Mouse (Mus musculus) cerebellum, adult 11 months (tissue): ENCODE data around the gene Cacng5.

Source experiments
- DNase-seq: peaks from one replicate; pipeline ENCODE4 v3.0.0; 2022

The Cacng5 gene

DNA sequence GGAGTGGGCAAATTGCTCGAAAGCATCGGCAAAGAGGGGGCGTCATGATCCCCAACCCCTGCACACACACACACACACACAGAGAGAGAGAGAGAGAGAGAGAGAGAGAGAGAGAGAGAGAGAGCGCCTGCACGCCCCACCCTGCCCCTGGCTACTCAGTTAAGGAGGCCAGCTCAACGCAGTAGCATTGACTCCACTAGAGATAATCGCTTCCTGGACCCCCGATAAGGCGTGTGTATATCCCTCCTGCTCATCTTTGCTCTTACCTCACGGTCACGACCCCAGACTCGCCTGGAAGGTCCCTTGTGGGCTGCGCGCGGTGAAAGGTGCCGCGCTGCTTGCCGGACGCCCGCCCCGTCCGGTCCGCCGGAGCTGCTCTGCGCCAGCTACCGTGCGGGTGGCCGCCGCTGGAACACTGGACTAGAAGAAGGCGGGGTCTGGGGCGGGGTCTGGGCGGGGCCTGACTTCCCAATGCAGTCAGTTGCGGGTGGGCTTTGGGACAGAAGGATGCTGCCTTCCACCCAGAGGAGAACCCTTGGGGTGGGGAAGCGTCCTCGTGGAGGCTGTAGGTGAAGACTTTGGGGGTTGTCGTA is at the start of gene Cacng5:
Gene Cacng5 (minus strand): TSS at position 422 of the 593 bp plus-strand sequence.
- no peak for DNase-seq

DNA sequence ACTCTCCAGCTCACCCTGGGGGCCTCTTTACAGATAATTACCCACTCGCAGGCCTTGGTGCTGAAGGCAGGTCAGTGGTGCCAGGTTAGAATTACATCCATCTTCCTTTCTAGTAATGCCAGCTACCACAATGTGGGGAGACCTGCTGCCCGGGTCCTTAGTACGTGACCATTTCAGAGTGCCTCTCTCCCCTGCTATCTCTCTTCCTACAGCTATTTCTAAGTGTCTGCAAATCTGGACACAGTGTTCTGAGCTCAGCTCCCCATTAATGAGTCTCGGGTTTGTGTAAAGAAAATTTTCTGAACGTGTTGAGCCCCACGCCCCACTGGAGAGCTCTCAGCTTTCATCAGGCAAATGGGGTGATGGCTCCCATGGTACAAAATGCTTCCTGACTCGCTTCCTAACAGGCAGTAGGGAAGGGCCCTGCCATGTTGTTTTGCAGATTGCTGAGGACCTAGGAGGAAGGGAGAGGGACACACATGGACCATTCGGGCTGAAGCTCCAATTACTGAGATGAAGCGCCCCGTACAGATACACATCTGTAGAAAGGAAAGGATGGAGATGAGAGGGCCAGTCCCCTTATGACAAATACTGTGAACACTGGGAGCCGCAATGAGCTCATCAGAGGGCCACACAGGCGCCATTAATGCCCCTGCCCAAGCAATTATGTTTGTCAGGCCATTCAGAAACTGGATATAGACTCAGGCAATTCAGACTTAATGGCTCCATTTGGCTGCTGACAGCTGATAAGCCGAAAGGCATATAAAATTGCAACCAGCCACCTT is 42.9 kb upstream of the Cacng5 start:
- no peak for DNase-seq

DNA sequence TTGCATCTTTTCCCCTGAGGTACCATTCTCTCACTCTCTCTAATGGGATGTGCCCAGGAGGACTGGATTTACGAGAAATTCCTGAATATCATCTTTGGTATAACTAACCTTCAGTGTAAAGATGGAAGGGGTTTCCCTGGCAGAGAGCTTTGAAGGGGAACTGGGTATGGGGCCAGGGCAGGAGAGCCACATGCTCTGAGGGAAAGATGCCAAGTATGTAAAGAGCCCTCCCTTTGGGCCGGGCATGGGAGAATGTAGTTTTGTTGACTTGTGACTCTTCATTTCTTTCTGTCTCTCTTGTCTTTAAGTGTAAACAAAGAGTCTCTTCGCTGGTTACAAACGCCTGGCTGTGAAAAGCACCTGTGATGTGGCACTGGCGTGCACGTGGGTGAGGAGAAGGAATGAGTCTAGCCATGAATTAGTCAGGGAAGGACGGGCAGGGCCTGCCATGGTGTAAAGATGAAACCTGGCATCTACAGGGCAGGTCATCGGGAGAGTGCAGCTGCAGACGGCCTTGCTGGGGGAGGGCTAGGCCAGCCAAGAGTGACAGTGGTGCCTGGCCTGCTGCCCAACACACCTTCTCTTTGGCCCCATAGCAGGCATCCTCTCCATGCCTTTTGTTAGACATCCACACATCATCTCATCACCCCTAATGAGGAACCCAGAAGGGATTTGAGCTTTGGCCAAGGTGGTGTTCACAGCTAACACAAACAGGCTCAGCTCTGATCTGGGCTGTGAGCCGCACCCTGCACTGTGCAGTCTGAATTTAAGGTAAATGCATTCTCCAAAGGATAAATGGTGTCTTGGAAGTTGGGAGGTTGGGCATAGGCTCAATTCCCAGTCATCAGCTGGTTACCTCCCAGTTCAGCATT is 40.6 kb upstream of the Cacng5 start:
- no peak for DNase-seq

DNA sequence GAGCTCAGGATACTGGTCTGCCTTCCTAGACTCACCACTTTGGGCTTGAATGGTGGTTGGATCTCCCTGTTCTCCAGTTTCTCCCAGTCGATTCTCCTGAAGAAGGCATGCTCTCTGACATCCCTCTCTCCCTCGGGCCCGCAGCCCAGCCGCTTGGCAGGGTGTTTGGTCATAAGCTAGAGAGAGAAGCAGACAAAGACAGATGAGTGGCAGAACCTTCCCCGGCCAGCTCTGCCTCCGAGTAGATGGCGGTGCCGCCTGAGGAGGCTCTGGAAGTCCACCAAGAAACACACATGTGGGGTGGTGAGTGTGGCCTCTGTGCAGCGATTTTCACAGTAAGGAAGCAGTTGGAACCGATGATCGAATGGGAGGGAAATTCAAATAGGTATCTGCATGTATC is 36.6 kb upstream of the Cacng5 start:
- DNase-seq: peak; percentile 4

DNA sequence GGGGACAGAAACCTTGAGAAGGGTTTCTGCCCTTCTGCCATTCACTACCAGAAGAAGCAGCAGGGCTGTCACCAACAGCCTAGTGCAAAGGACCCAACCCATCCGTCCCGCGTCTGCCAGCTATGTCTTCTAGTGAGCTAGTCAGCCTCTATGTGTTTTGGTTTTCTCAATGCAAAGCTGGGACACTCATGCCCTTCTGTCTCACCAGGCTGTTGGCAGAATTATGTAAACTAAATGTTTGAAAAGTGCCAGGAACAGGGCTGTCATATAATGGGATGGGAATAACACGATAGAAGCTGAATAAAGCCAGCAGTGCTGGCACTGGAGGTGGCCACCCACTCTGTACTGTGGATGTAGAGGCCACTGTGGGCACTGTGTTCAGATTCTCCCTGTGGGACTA is 35.8 kb upstream of the Cacng5 start:
- no peak for DNase-seq

DNA sequence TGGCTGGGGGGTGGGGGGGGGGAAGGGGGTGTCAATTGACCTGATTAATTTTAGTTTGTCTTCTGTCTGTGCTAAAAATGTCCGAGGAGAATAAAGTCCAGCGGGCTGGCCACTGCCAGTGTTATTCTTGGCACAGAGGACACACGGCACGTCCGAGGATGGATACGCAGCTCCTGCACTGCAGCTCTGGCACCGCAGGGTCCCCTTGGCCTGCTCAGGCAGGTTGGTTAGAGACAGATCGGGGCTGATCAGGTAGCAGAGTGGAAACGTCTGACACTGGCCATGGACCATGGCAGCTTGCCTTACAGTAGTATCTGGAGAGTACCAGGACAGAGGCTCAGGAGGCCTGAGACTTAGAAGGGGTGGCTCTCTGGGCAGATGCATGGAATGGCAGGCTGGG is 35.4 kb upstream of the Cacng5 start:
- no peak for DNase-seq

DNA sequence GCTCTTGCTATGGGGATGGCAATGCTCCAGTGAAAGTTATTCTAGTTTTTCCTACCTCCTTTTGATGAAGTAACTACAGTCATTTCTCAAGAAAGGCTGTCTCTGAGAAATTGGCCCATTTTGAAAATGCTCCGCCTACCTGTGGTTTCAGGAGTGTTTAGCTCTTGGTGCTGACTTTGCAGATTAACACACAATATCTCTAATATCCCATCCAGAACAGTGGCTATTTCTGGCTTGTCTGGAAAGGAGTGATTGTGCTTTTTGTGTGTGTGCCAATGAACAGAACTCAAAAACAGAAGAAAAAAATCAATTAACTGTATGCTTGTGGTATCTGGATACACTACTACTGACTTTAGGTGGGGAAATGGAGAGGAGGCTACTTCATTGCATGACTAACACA is 33.1 kb upstream of the Cacng5 start:
- no peak for DNase-seq

DNA sequence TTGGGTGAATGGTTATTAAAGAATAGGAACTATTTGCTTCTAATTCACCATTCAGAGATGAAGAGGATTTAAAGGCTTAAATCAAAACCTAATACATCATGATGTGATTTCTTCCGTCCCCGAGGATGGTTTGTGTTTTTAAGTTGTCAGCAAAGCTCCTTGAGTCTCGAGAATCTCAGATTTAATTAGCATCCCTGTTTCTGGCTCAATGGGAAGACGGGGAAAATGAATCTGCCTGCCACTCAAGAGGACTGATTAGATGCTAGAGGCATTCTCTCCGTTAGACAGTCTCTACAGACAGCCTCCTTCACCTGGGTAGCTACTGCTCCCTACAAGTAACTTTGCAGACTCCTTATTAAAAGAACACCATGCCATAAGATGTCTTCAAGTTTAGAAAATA is 32.0 kb upstream of the Cacng5 start:
- DNase-seq: no peak

DNA sequence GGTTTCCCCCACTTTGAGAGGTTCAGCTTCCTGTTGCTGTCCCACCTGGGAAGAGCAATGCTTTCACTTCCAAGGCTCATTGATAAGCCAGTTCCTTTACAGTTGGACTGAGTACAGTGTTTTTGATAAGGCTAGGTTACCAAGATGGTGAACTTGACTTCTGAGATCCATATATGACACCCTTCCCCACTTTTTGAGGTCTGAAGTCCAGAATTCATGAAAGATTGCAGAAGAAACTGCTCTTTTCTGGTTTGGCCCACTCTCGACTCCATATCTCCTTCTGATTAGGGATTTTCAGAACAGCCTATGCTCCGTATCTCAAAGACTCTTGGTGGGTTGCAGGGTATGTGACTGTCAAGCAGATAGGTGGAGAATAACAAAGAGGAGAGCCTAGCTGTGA is 22.1 kb upstream of the Cacng5 start:
- no peak for DNase-seq

DNA sequence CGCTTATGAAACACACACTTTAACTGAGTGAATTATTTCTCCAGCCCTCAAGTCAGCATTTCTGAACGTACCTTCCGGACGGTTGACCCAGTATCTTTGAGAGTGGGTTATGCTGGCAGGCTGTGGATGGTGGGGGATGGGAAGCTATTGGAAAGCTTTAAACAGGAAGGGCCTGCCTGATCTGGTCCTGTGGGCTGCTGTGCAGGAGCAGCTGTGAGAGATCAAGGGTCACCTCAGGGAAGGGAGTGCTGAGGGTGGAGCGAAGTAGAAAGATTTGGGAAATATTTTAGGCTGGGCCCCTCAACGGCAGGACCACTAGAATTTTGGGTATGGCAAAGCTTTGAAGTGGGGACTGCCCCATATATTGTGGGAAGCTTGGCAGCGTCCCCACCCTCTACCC is 16.9 kb upstream of the Cacng5 start:
- no peak for DNase-seq

DNA sequence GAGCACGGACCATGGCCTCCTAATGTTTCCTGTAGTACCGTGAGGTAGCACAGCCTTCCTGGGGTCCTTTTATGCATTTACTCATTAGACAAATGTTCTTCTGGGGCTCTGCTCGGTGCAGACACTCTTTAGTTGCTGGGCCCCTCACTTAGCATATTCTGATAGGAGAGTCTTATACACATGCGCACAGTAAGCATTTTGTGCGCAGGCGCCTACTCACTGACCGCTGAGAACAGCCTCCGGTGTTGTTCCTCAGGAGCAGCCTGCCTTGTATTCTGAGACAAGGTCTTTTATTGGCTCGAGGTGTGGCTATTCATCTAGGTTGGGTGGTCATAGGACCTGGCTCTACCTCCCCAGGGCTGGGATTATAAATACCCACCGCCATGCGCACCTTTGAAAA is 16.4 kb upstream of the Cacng5 start:
- DNase-seq: no peak

DNA sequence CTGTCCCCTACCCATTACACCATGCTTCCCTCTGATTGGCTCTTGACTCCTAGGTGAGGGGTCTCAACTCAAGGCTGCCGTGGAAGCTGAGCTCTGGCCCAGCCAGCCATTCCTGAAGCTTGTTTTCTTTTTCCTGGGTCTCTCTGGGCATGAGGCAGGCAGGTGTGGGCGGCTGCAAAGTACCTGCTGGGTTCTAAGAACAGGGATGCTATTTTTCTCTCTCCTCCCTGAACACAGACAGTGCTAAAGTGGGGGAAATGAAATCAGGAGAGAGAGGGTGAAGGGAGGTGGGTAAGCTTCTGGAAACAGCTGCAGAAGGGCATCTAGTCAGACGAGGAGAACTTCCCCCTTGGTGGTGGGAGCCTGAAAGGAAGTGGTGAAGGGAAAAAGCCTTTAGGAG is 14.9 kb upstream of the Cacng5 start:
- DNase-seq: no peak

DNA sequence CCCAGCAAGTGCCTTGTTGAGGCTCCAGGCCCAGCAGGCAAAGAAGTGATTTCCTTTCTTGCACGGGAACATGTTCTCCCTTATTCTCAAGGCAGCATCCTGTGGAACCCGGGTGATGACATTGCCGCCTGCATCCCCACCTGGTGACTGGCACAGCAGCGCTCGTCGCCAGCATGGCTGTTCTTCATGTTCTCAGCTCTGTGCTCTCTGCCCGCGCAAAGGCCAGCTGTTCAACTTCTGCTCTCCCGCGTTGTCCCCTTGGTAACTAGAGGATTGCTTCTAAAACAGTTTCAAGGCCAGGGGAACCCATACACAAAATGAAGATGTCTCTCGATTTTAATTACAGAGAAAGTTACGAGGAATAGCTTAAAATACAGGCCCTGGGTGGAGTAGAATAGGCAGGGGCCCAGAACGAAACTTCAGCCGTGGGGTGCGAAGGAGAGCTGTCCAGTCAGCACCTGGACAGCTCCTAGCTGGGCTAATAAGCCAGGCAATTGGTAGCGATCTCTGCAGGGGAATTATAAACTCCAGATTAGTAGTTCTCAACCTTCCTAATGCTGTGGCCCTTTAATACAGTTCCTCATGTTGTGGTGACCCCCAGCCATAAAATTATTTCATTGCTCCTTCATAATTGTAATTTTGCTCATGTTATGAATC is 5.1 kb upstream of the Cacng5 start:
- no peak for DNase-seq

DNA sequence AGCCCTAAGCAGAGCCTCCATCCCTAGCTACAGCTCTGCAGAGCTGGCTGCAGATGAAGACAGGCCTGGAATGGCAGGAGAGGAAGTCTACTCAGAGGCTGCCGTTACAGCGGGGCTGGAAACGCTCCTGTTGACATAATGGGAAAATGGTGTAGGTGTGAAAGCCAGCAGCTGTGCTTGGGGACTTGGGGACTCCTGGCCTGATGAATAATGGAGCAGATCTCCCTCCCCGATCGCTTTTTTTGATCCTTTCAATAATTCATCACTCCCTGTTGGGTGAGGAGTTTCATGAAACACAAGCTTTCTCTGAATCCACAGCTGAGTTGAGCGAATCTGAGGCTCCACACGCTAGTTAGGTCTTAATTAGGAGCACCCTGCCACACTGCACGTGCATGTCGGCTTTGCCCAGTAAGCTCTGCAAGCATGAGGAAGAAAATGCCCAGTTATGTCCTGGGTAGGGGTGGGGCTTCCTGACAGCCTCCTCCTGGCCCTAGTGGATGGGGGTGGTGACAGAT is 2.9 kb upstream of the Cacng5 start:
- DNase-seq: no peak

DNA sequence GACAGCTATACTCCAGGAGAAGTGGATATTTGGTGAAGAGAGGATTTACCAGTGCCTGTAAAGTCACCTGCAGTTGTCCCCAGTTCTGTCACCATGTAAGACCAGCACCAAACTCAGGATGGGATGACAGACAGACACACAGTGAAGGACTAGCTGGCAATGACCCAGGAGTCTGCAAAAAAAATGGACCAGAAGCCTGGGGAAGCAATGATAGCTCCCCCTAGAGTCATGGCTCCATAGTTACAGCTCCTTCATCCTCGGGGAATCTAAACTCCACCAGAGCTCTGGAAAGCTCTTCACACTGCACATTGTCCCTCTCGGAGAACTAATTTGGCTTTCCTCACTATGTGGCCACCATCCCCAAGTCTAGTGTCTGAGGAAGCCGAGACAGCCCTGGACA is 1.5 kb downstream of the Cacng5 start:
- no peak for DNase-seq

DNA sequence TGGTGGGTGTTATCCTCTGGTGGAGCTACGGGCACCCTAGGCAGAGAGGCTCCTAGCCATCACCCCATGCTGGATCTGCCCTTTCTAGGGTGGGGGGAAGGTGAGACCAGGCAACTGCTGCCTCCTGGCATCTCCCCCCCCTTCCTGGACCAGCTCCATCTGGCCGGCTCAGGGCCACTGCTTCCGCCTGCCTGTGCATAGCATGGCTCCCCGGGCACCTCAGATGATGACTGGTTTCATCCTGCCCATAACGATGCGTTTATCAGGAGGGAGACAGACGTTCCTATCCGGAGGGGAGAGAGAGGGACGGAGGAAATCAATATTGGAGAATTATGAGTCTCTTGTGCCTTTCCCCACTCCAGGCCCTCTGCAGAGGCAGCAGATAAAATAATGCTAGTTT is 9.5 kb downstream of the Cacng5 start:
- DNase-seq: no peak

DNA sequence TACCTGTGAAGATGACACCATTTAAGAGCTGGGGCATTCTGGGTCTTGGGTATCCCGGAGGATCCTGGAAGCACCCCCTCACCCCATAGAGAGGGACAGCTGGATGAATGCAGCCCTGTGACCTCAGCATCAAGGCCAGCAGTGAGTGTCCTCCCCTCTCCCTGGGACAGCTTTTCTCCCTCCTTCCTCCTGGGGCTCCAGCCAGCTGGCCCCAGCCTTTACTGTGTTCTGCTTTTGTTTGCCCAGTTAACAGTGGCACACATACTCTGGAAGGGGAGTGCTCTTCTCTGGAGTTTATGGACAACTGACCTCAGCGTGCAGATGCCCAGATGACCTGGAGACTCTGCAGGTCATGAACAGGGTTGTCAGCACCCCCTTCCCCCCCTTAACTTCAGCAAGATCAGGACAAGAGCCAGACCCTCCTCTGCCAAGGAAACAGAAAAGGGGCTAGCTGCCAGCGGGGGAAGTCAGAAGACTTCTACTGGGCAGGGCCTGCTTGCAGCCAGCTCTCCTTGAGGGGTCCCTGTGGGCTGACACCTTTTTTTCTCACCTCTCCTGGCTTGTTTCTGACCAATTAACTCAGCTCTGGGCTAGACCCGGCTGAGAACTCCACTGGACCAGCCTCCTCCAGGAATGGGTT is 10.8 kb downstream of the Cacng5 start:
- no peak for DNase-seq

DNA sequence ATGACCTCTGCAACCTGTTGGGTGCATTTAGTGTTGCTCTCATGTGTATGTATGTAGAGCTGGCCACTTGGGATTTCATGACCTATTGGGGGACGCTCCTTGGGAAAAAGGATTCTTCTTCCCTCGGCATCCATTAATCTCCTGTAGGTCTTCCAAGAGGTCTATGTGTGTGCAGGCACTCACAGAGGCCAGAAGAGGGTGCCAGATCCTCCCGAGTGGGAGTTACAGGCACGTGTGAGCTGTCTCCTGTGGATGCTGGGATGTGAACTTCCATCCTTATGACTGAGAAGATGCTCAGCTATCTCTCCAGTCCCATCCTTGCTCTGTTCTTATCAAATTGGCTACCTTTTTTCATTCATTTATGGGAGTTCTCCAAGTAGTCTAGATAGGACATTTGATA is 14.4 kb downstream of the Cacng5 start:
- DNase-seq: no peak

DNA sequence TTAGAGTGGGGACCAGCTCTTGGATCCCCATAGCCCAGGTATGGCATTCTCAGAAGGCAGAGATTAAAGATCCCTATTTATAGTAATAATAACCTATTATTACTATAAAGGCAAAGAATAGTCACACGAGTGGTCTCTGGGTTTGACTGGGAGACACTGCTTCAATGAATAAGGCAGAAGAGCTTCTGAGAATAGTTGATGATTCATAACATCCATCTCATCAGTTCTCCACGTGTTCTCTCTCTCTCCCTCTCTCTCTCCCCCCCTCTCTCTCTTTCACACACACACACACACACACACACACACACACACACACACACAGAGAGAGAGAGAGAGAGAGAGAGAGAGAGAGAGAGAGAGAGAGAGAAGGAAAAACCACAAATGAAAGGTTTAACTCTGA is 16.2 kb downstream of the Cacng5 start:
- no peak for DNase-seq

DNA sequence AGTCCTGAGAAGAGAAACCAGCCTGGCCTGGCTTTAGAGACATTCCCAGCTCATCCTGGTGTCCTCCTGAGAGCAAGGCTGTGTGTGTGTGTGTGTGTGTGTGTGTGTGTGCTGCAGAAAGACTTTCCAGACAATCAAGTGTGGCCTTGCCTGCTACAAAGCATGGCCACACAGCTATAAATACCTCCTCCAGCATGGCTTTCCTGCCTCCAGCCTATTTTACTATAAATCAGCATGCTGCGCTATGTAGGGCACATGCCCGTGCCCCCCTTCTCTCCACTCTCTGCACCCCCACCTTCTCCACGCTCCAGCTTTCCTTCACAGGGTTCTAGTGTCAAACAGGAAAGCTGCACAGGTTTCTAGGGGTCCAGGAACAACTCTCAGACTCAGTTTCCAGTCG is 19.2 kb downstream of the Cacng5 start:
- DNase-seq: no peak

DNA sequence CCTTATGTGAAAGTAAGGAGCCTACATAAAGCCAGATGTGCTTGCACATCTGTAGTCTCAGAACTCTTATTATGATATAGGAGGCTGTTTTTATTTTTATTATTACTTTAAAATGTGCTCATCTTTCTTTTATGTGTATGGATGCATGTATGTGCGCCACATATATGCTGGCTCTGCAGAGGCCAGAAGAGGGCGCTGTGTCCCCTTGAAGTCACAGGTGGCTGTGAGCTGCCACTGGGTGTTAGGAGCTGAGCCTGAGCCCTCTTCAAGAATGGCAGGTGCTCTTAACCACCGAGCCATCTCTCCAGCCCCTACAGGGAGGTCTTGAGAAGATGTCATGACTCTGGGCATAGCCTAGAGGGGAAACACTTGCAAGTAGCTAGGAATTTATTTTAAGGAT is 23.5 kb downstream of the Cacng5 start:
- DNase-seq: no peak

DNA sequence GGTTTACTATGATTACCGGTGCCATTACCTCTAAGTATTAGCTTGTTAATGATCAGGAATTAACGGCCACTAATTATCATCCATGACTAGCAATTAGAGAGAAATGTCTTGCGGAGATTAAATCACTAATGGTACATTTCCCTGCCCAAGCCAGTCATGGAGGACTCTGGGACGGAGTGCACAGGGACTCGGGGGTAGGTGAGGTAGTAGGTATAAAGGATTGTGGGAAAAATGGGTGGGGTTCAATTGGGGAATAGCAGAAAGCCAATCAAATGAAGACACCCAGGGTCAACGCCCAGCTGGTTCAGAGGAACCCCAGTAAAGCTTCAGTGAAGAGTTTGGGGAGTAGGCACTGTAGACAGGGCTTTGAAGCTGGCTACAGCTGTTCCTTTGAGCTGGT is 27.5 kb downstream of the Cacng5 start:
- DNase-seq: no peak

DNA sequence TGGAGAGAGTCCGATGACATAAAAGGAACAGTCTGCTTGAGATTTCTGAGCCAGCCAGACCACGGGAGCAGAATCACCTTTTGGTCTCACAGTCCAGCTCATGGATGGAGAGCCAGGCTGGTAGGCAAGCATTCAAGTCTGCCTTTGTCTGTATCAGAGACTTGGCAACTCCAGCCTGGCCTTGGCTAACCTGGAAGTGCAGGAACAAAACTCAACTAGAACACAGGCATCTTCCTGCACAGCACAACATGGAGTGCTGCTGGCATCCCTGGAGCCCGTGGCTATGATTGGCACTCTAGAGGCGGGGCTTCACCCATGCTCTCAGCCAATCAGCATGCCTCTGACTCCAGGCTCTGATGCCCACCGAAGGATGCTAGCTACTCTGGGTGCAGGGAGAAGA is 38.0 kb downstream of the Cacng5 start:
- DNase-seq: no peak
